Mouse (Mus musculus) liver, embryonic 15.5 days (tissue): ENCODE measurements around the gene Dnaaf3. TPM values are rescaled to one million over a fixed set of nuclear protein-coding genes. Genes with fewer than 3 reads are reported as not detected.
A peak's percentile ranks its signal among the peaks of the same experiment; 100 is the strongest.

Experiments
- ATAC-seq: fragments of 200-750 bp; cut with Nextera tagmentation; 2 replicates; pipeline ENCODE4 v1.8.0; 2017; ENCODE audit warnings: moderate number of reproducible peaks, mild to moderate bottlenecking, moderate library complexity; ENCODE audit not compliant: insufficient read depth
- H3K27ac ChIP-seq: fragments of 300-500 bp; sonication (generic); replicated peaks from 2 replicates; pipeline ENCODE4 v1.5.1; 2015; ENCODE audit warnings: mild to moderate bottlenecking, inconsistent platforms
- H3K27me3 ChIP-seq: fragments of 300-500 bp; sonication (generic); 2 replicates; pipeline ENCODE4 v1.6.1; 2015; ENCODE audit warnings: mild to moderate bottlenecking, inconsistent platforms
- H3K36me3 ChIP-seq: fragments of 300-500 bp; sonication (generic); replicated peaks from 2 replicates; pipeline ENCODE4 v1.6.1; 2015; ENCODE audit warnings: moderate library complexity, mild to moderate bottlenecking, inconsistent platforms
- H3K4me1 ChIP-seq: fragments of 300-500 bp; sonication (generic); replicated peaks from 2 replicates; pipeline ENCODE4 v1.6.1; 2015; ENCODE audit warnings: inconsistent platforms
- H3K4me2 ChIP-seq: fragments of 300-500 bp; sonication (generic); 2 replicates; pipeline ENCODE4 v1.6.1; 2015; ENCODE audit warnings: moderate library complexity, mild to moderate bottlenecking, inconsistent platforms
- H3K4me3 ChIP-seq: fragments of 300-500 bp; sonication (generic); replicated peaks from 2 replicates; pipeline ENCODE4 v1.5.1; 2015; ENCODE audit warnings: mild to moderate bottlenecking, inconsistent platforms
- H3K9ac ChIP-seq: fragments of 300-500 bp; sonication (generic); 2 replicates; pipeline ENCODE4 v1.6.1; 2015; ENCODE audit warnings: moderate library complexity, mild to moderate bottlenecking, inconsistent platforms
- H3K9me3 ChIP-seq: fragments of 300-500 bp; sonication (generic); replicated peaks from 2 replicates; pipeline ENCODE4 v1.6.1; 2016; ENCODE audit warnings: inconsistent platforms
- WGBS: fragments of 180-500 bp; shearing (Covaris S2); methylation state at CpG from one replicate; pipeline ENCODE4 v1.1.7; 2015; ENCODE audit warnings: mixed read lengths; ENCODE audit not compliant: insufficient replicate concordance; 5-methylcytosine and 5-hydroxymethylcytosine counted together
- microRNA-seq: library from miRNA; unstranded; fragments of <30 nt; microRNA quantifications from one replicate; pipeline ENCODE4, GENCODE M21; 2016
- polyA plus RNA-seq: library from polyadenylated mRNA; unstranded; fragments of >200 nt; fragmentation: Nextera tagmentation; extraction: Ambion mirVana; gene quantifications from 2 replicates; pipeline ENCODE4 v1.2.1, GENCODE M21; 2015

The Dnaaf3 gene
- polyA plus RNA-seq, 1 experiment from 2014 or later, result 0.26 TPM

- Histone ChIP-seq H3K27me3 (no peaks in the 10 kb centered on the region), H3K9me3 (no peaks in the 10 kb centered on the region), H3K4me2 (no peak overlapping the region), H3K27ac (no peak overlapping the region), H3K36me3 (peaks cover 73% of the 10 kb centered on the region), H3K4me1 (peaks cover 53% of the 10 kb centered on the region), H3K4me3 (no peak overlapping the region), H3K9ac (no peak overlapping the region)
- ATAC-seq, result peak; percentile 29; the same call in 1 of the 2 replicates
- 16% methylated on average over 1 of the region's 1 CpGs for WGBS
These were observed 38.3 kb downstream of the Dnaaf3 start for GRCm38 (mm10) chr7:4493991-4494390.

GRCm38 (mm10) chr7:4492284-4493224 lies 39.7 kb downstream of the Dnaaf3 start:
- H3K4me3 ChIP-seq, result no peak overlapping the region
- H3K27me3 ChIP-seq, result no peaks in the 10 kb centered on the region
- H3K27ac ChIP-seq, result no peak overlapping the region
- no peak overlapping the region for H3K4me2 ChIP-seq
- peak; percentile 27; the same call in 1 of the 2 replicates for ATAC-seq
- H3K9ac ChIP-seq, result no peak overlapping the region
- H3K9me3 ChIP-seq, result no peaks in the 10 kb centered on the region
- peaks cover 44% of the 10 kb centered on the region for H3K4me1 ChIP-seq
- H3K36me3 ChIP-seq, result peaks cover 75% of the 10 kb centered on the region
- WGBS, result 62% methylated on average over 13 of the region's 13 CpGs

- 40% methylated on average over 6 of the region's 6 CpGs for WGBS
- H3K4me1 ChIP-seq, result peaks cover 44% of the 10 kb centered on the region
- H3K27ac ChIP-seq, result no peak overlapping the region
- ATAC-seq, result 0 out of 2 replicates have a peak, but pooled peaks have one; percentile 19
- H3K4me3 ChIP-seq, result no peak overlapping the region
- H3K9ac ChIP-seq, result no peak overlapping the region
- peaks cover 67% of the 10 kb centered on the region for H3K36me3 ChIP-seq
- no peak overlapping the region for H3K4me2 ChIP-seq
- H3K27me3 ChIP-seq, result no peaks in the 10 kb centered on the region
- H3K9me3 ChIP-seq, result no peaks in the 10 kb centered on the region
These were observed 40.9 kb downstream of the Dnaaf3 start for GRCm38 (mm10) chr7:4491308-4491707.

GRCm38 (mm10) chr7:4482281-4482680 lies 50.0 kb downstream of the Dnaaf3 start:
- no peak overlapping the region for H3K27ac ChIP-seq
- peaks cover 27% of the 10 kb centered on the region for H3K27me3 ChIP-seq
- H3K36me3 ChIP-seq, result peaks cover 60% of the 10 kb centered on the region
- H3K9me3 ChIP-seq, result no peaks in the 10 kb centered on the region
- no peak overlapping the region for H3K4me2 ChIP-seq
- H3K9ac ChIP-seq, result no peak overlapping the region
- no peak overlapping the region for H3K4me3 ChIP-seq
- ATAC-seq, result no peak
- H3K4me1 ChIP-seq, result peaks cover 8% of the 10 kb centered on the region; the same call in 1 of the 2 replicates
- 79% methylated on average over 12 of the region's 12 CpGs for WGBS

DNA sequence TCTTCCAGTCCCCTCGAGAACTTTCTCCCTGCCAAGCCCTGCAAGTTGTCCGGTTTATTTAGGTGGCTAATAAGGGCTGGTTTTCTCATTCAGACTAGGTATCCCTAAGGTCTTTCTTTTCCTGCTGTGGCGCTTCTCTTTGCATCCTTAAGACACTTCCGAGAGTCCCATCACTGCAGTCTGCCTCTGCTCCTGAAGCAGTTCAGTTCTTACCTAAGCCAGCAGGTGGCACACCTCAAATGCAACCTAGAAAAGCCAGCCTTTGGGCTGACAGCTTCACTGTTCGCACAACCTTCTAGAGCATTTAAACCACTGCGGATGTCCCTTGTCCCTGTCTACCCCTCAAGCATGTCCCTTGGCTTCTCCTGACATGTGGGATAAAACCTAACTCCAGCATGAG lies 52.6 kb downstream of the Dnaaf3 start:
- Histone ChIP-seq H3K36me3 (peaks cover 39% of the 10 kb centered on the region), H3K9me3 (no peaks in the 10 kb centered on the region), H3K4me2 (no peak overlapping the region), H3K4me1 (peaks cover 8% of the 10 kb centered on the region; the same call in 1 of the 2 replicates), H3K27me3 (peaks cover 52% of the 10 kb centered on the region), H3K27ac (no peak overlapping the region), H3K4me3 (no peak overlapping the region), H3K9ac (no peak overlapping the region)
- 43% methylated on average over 6 of the region's 6 CpGs for WGBS
- no peak for ATAC-seq

GRCm38 (mm10) chr7:4478796-4479291 lies 53.4 kb downstream of the Dnaaf3 start:
- WGBS, result 9% methylated on average over 16 of the region's 16 CpGs
- Histone ChIP-seq H3K36me3 (peaks cover 31% of the 10 kb centered on the region), H3K9me3 (no peaks in the 10 kb centered on the region), H3K27me3 (peaks cover 60% of the 10 kb centered on the region), H3K27ac (no peak overlapping the region), H3K4me1 (peaks cover 8% of the 10 kb centered on the region; the same call in 1 of the 2 replicates), H3K4me2 (peak overlapping the region; percentile 60), H3K9ac (no peak overlapping the region), H3K4me3 (peak overlapping the region; percentile 47)
- no peak for ATAC-seq

DNA sequence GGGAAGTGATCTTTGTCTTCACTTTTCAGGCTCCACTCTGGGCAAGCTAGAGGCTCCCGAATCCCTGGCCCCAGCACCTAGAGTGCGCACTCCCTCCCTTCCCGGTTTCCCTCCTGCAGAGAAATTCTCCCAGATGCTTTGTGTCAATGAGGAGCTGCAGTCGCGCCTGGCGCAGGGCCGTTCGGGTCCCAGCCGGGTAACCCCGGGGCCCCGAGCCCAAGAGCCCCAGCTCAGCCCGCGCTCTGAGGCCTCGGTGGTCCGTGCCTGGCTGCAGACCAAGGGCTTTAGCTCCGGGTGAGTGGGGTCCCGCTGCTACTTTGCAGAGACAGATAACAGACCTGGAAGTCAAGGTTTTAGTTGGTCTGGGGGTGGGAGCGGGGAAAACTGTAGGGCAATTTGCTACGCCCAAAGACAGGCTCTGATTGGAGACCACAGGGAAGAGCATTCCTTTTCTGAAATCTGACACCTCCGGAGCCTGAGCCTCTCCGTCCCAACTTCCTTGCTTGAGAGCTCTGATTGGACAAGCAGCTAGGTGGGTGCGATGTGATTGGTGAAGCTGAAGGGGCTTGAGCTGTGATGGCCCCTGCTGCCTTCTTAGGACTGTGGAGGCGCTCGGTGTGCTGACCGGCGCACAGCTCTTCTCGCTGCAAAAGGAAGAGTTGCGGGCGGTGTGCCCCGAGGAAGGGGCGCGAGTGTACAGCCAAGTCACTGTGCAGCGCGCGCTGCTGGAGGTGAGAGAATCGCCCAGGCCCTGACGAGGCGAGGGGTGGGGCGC lies 54.0 kb downstream of the Dnaaf3 start:
- Histone ChIP-seq H3K27me3 (peaks cover 66% of the 10 kb centered on the region), H3K4me3 (peak overlapping the region; percentile 47), H3K4me2 (peak overlapping the region; percentile 60), H3K9ac (no peak overlapping the region), H3K27ac (no peak overlapping the region), H3K9me3 (no peaks in the 10 kb centered on the region), H3K36me3 (peaks cover 24% of the 10 kb centered on the region), H3K4me1 (peaks cover 8% of the 10 kb centered on the region; the same call in 1 of the 2 replicates)
- ATAC-seq, result peak; percentile 64
- WGBS, result 2% methylated on average over 39 of the region's 39 CpGs

DNA sequence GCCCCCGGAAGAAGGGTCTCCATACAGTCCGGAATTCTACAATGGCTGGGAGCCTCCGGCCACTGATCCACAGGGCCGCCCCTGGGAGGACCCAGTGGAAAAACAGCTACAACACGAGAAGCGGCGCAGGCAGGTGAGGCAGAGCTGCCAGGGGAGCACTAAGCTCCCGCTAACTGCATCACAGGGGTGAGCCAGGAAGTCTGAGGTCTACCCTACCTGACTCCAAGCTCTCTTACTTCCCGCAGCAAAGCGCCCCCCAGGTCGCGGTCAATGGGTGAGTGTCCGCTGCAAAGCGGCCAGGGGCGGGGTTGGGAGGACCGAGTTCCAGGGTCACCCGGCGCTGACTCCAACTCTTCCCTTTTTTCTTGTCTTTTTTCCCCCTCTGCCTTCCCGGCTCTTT lies 58.3 kb downstream of the Dnaaf3 start:
- Histone ChIP-seq H3K4me3 (no peak overlapping the region), H3K4me1 (peaks cover 18% of the 10 kb centered on the region), H3K4me2 (no peak overlapping the region), H3K9ac (no peak overlapping the region), H3K36me3 (no peaks in the 10 kb centered on the region), H3K27me3 (peaks cover 98% of the 10 kb centered on the region), H3K9me3 (no peaks in the 10 kb centered on the region), H3K27ac (no peak overlapping the region)
- no peak for ATAC-seq
- WGBS, result 22% methylated on average over 19 of the region's 19 CpGs

Small RNAs within 50 kb of the gene (microRNA-seq; reads per million reads assigned to microRNA genes)
- not detected for gene Gm23577

Other genes with a start within 250 kb of the Dnaaf3 start
- gene Ncr1, start 194.7 kb downstream of the Dnaaf3 start, polyA plus RNA-seq, result 0.21 TPM in 1 of 2 replicates, not detected in the other
- 3.0 and 3.2 TPM in 2 replicates for gene Gp6, start 134.7 kb downstream of the Dnaaf3 start, polyA plus RNA-seq
- 4.5 and 4.6 TPM in 2 replicates for gene Rdh13, start 86.8 kb downstream of the Dnaaf3 start, polyA plus RNA-seq
- 1.4 and 1.8 TPM in 2 replicates for gene Eps8l1, start 71.8 kb downstream of the Dnaaf3 start, polyA plus RNA-seq
- 17.4 and 20.9 TPM in 2 replicates for gene Ppp1r12c, start 30.8 kb downstream of the Dnaaf3 start, polyA plus RNA-seq
- 11.7 and 16.9 TPM in 2 replicates for gene Tnnt1, start 16.1 kb downstream of the Dnaaf3 start, polyA plus RNA-seq
- gene Tnni3, start 8.2 kb downstream of the Dnaaf3 start, polyA plus RNA-seq, result 0.39 and 1.3 TPM in 2 replicates
- 0.35 and 0.77 TPM in 2 replicates for gene Syt5, start 15.1 kb upstream of the Dnaaf3 start, polyA plus RNA-seq
- not detected in 2 replicates for gene Ptprh, start 71.6 kb upstream of the Dnaaf3 start, polyA plus RNA-seq
- gene Tmem86b, start 99.0 kb upstream of the Dnaaf3 start, polyA plus RNA-seq, result 34.4 and 39.1 TPM in 2 replicates
- 6.5 and 8.1 TPM in 2 replicates for gene Ppp6r1, start 126.6 kb upstream of the Dnaaf3 start, polyA plus RNA-seq
- gene Hspbp1, start 152.6 kb upstream of the Dnaaf3 start, polyA plus RNA-seq, result 54.4 and 58.1 TPM in 2 replicates
- 0.03 and 0.12 TPM in 2 replicates for gene Brsk1, start 158.2 kb upstream of the Dnaaf3 start, polyA plus RNA-seq
- 0.14 and 0.37 TPM in 2 replicates for gene Tmem150b, start 192.8 kb upstream of the Dnaaf3 start, polyA plus RNA-seq
- gene Kmt5c, start 207.7 kb upstream of the Dnaaf3 start, polyA plus RNA-seq, result 50.1 and 56.1 TPM in 2 replicates
- gene Cox6b2, start 220.6 kb upstream of the Dnaaf3 start, polyA plus RNA-seq, result 66.0 and 79.3 TPM in 2 replicates
- not detected in 2 replicates for gene Fam71e2, start 238.8 kb upstream of the Dnaaf3 start, polyA plus RNA-seq